Mouse (Mus musculus) brain, embryonic 14.5 days (tissue): ENCODE results near the gene Sipa1l1.

Experiments used
- CTCF ChIP-seq: fragments of 200-500 bp; IDR thresholded peaks from 2 replicates; pipeline ENCODE4 v1.5.1; 2012; ENCODE audit warnings: inconsistent platforms, mild to moderate bottlenecking, moderate library complexity, borderline replicate concordance; ENCODE audit not compliant: insufficient read depth, insufficient read length; ENCODE audit errors: extremely low read depth
- POLR2A ChIP-seq: fragments of 200-500 bp; IDR thresholded peaks from 2 replicates; pipeline ENCODE4 v1.6.1; 2012; ENCODE audit warnings: mild to moderate bottlenecking, inconsistent platforms, borderline replicate concordance; ENCODE audit not compliant: poor library complexity, insufficient read depth, insufficient read length, severe bottlenecking; ENCODE audit errors: extremely low read depth

- TF ChIP-seq CTCF = no peak
- no peak for TF ChIP-seq POLR2A
Measured at GRCm38 (mm10) chr12:82400783-82401182, 231.7 kb downstream of the Sipa1l1 start.
